Mouse (Mus musculus): Measurements from ENCODE around the gene Gcnt7. TPM values are rescaled to one million over a fixed set of nuclear protein-coding genes. Genes with fewer than 3 reads are reported as not detected.

Gene Gcnt7
- 0.66 and 0.97 TPM in 2 replicates for polyA plus RNA-seq (2014; fragmentation: Nextera tagmentation; extraction: Ambion mirVana)

DNA sequence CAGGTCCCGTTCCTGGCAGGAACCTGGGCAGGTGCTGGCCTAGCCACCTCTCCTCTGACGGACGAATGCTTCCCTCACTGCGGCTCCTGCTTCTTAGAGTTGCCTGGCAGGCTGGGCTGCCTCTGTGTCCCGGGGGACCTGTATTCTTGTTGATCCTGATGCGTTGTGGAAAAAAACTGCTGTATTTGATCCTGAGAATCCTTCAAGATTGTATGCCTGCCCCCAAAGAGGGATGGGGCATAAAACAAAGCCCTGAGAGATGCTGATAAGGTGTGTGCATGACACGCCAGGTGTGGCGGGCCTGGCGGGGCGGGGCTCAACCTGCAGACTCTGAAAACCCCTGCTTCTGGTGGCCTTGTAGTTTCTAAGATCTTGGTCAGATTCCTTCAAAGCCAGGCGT lies at the start of gene Gcnt7:
TSS of gene Gcnt7 (minus strand) at position 101 of the 400 bp plus-strand sequence.
- H3K9ac ChIP-seq (ENCODE audit: low read length), result no peak within 1 kb of the TSS
- no peaks in the 10 kb centered on the region for H3K4me1 ChIP-seq (ENCODE audit: control insufficient read depth, insufficient read depth, low read length)
- H3K36me3 ChIP-seq (ENCODE audit: control insufficient read depth, insufficient read depth, low read length), result no peaks in the 10 kb centered on the region; the same call in 1 of the 2 replicates
- no peak within 1 kb of the TSS for H3K4me3 ChIP-seq (ENCODE audit: low read depth, low read length)
- DNase-seq (ENCODE audit: low spot score) (no peak), ATAC-seq (ENCODE audit: insufficient read depth, low FRiP score, low TSS enrichment) (no peak)
- H3K9me3 ChIP-seq (ENCODE audit: control insufficient read depth, low read length), result no peaks in the 10 kb centered on the region
- H3K4me2 ChIP-seq (ENCODE audit: low read depth), result no peak within 1 kb of the TSS
- no peaks in the 10 kb centered on the region for H3K27me3 ChIP-seq (ENCODE audit: control insufficient read depth, insufficient read depth, low read length)
- 90% methylated on average over 11 of the region's 11 CpGs for WGBS
- no peak within 1 kb of the TSS for H3K27ac ChIP-seq (ENCODE audit: low read depth, low read length)

DNA sequence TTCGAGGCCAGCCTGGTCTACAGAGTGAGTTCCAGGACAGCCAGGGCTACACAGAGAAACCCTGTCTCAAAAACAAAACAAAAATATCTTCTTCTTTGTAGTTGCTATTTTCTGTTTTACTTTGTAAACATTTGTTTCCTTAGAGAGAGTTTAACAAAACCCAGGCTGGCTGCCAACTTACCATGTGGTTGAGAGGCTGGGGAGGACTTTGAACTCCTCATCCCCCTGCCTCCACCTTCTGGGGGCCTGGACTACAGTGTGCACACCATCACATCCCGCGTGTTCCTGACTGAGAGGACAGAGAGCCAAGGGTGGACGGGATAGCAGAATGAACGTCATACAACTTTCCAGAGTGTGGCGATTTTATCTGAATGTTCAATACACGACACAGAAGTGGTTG lies 47.7 kb upstream of the Gcnt7 start:
- ATAC-seq (ENCODE audit: insufficient read depth, low FRiP score, low TSS enrichment) (no peak), DNase-seq (ENCODE audit: low spot score) (no peak)
- Histone ChIP-seq H3K4me3 (ENCODE audit: low read depth, low read length) (no peak overlapping the region), H3K9ac (ENCODE audit: low read length) (no peak overlapping the region), H3K9me3 (ENCODE audit: control insufficient read depth, low read length) (no peaks in the 10 kb centered on the region), H3K27ac (ENCODE audit: low read depth, low read length) (no peak overlapping the region), H3K4me1 (ENCODE audit: control insufficient read depth, insufficient read depth, low read length) (no peaks in the 10 kb centered on the region), H3K27me3 (ENCODE audit: control insufficient read depth, insufficient read depth, low read length) (no peaks in the 10 kb centered on the region), H3K4me2 (ENCODE audit: low read depth) (no peak overlapping the region), H3K36me3 (ENCODE audit: control insufficient read depth, insufficient read depth, low read length) (no peaks in the 10 kb centered on the region)
- 90% methylated on average over 7 of the region's 7 CpGs for WGBS

DNA sequence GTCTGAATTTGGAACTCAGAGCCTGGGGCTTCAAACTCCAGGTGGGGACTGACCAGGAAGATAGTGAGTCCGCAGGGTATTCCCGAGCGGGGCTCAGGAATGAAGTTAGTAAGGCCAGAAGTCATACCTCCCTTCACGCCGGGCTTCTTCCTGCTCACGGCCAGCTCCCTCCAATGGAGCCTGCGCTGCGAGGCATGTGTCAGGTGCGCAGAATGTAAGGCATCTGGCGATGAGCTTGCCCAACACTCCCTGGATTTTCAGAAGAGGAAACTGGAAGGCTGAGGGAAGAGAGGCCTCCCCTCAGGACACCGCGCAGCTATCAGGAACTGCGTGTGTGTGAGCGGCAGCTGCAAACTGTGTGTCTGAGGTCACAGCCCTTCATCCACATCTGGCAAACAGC lies 43.8 kb upstream of the Gcnt7 start:
- H3K9me3 ChIP-seq (ENCODE audit: control insufficient read depth, low read length), result no peaks in the 10 kb centered on the region
- H3K36me3 ChIP-seq (ENCODE audit: control insufficient read depth, insufficient read depth, low read length), result no peaks in the 10 kb centered on the region
- no peak overlapping the region for H3K4me3 ChIP-seq (ENCODE audit: low read depth, low read length)
- ATAC-seq (ENCODE audit: insufficient read depth, low FRiP score, low TSS enrichment), result no peak
- DNase-seq (ENCODE audit: low spot score), result no peak
- no peak overlapping the region for H3K4me2 ChIP-seq (ENCODE audit: low read depth)
- no peaks in the 10 kb centered on the region for H3K4me1 ChIP-seq (ENCODE audit: control insufficient read depth, insufficient read depth, low read length)
- H3K27ac ChIP-seq (ENCODE audit: low read depth, low read length), result no peak overlapping the region
- no peak overlapping the region for H3K9ac ChIP-seq (ENCODE audit: low read length)
- no peaks in the 10 kb centered on the region for H3K27me3 ChIP-seq (ENCODE audit: control insufficient read depth, insufficient read depth, low read length)
- 63% methylated on average over 14 of the region's 14 CpGs for WGBS

DNA sequence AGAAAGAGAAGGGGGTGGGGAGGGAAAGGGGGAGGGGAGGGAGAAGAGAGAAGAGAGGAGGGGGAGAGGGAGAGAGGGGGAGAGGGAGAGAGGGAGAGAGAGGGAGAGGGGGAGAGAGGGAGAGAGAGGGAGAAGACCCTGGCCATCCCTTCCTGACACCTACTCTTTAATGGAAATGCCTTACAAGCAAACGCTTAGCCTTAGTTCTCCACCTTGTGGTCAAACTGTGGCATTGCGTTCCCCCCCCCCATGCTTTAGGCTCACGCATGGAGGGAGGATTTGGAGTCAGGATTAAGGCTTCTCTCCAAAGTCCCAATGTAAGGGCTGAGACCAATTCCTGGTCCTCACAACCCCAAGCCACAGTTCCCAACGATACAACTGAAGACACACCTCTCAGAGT lies 42.9 kb upstream of the Gcnt7 start:
- Histone ChIP-seq H3K4me1 (ENCODE audit: control insufficient read depth, insufficient read depth, low read length) (no peaks in the 10 kb centered on the region), H3K9me3 (ENCODE audit: control insufficient read depth, low read length) (no peaks in the 10 kb centered on the region), H3K4me3 (ENCODE audit: low read depth, low read length) (no peak overlapping the region), H3K9ac (ENCODE audit: low read length) (no peak overlapping the region), H3K27ac (ENCODE audit: low read depth, low read length) (no peak overlapping the region), H3K4me2 (ENCODE audit: low read depth) (no peak overlapping the region), H3K36me3 (ENCODE audit: control insufficient read depth, insufficient read depth, low read length) (no peaks in the 10 kb centered on the region), H3K27me3 (ENCODE audit: control insufficient read depth, insufficient read depth, low read length) (no peaks in the 10 kb centered on the region)
- 10% methylated on average over 4 of the region's 4 CpGs for WGBS
- ATAC-seq (ENCODE audit: insufficient read depth, low FRiP score, low TSS enrichment), result no peak
- peak; percentile 68 for DNase-seq (ENCODE audit: low spot score)

GRCm38 (mm10) chr2:172500752-172501316 lies 42.4 kb upstream of the Gcnt7 start:
- Histone ChIP-seq H3K4me2 (ENCODE audit: low read depth) (no peak overlapping the region), H3K4me3 (ENCODE audit: low read depth, low read length) (no peak overlapping the region), H3K36me3 (ENCODE audit: control insufficient read depth, insufficient read depth, low read length) (no peaks in the 10 kb centered on the region), H3K27me3 (ENCODE audit: control insufficient read depth, insufficient read depth, low read length) (no peaks in the 10 kb centered on the region), H3K9ac (ENCODE audit: low read length) (no peak overlapping the region), H3K27ac (ENCODE audit: low read depth, low read length) (no peak overlapping the region), H3K4me1 (ENCODE audit: control insufficient read depth, insufficient read depth, low read length) (no peaks in the 10 kb centered on the region), H3K9me3 (ENCODE audit: control insufficient read depth, low read length) (no peaks in the 10 kb centered on the region)
- DNase-seq (ENCODE audit: low spot score), result no peak
- 59% methylated on average over 7 of the region's 7 CpGs for WGBS
- no peak for ATAC-seq (ENCODE audit: insufficient read depth, low FRiP score, low TSS enrichment)

DNA sequence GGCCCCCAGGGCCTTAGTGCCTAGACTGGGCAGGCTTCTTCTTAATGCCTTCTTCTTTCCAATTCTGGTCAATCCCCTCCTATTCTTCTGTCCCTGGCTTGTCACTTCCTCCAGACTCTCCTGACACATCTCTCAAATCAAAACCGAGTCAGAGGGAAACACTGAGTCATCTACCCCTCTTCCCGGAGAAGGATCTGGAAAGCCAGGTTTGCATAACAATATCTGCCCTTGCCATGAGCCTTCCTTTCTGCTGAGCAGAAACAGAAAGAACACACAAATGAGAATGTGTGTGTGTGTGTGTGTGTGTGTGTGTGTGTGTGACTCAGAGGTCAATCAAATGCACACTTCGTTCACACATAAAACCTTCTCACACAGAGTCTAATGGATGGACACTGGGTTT lies 40.4 kb upstream of the Gcnt7 start:
- no peak for DNase-seq (ENCODE audit: low spot score)
- WGBS, result 61% methylated on average over 3 of the region's 3 CpGs
- no peak overlapping the region for H3K4me2 ChIP-seq (ENCODE audit: low read depth)
- H3K27me3 ChIP-seq (ENCODE audit: control insufficient read depth, insufficient read depth, low read length), result no peaks in the 10 kb centered on the region
- no peak for ATAC-seq (ENCODE audit: insufficient read depth, low FRiP score, low TSS enrichment)
- H3K27ac ChIP-seq (ENCODE audit: low read depth, low read length), result no peak overlapping the region
- H3K9ac ChIP-seq (ENCODE audit: low read length), result no peak overlapping the region
- no peaks in the 10 kb centered on the region for H3K4me1 ChIP-seq (ENCODE audit: control insufficient read depth, insufficient read depth, low read length)
- H3K4me3 ChIP-seq (ENCODE audit: low read depth, low read length), result no peak overlapping the region
- no peaks in the 10 kb centered on the region for H3K9me3 ChIP-seq (ENCODE audit: control insufficient read depth, low read length)
- H3K36me3 ChIP-seq (ENCODE audit: control insufficient read depth, insufficient read depth, low read length), result no peaks in the 10 kb centered on the region

- 73% methylated on average over 8 of the region's 8 CpGs for whole genome bisulfite sequencing
- no peaks in the 10 kb centered on the region for H3K36me3 ChIP-seq (ENCODE audit: control insufficient read depth, insufficient read depth, low read length)
- no peaks in the 10 kb centered on the region for H3K4me1 ChIP-seq (ENCODE audit: control insufficient read depth, insufficient read depth, low read length)
- no peak for ATAC-seq (ENCODE audit: insufficient read depth, low FRiP score, low TSS enrichment)
- H3K9ac ChIP-seq (ENCODE audit: low read length), result no peak overlapping the region
- H3K4me2 ChIP-seq (ENCODE audit: low read depth), result no peak overlapping the region
- H3K27me3 ChIP-seq (ENCODE audit: control insufficient read depth, insufficient read depth, low read length), result no peaks in the 10 kb centered on the region
- no peaks in the 10 kb centered on the region for H3K9me3 ChIP-seq (ENCODE audit: control insufficient read depth, low read length)
- no peak overlapping the region for H3K4me3 ChIP-seq (ENCODE audit: low read depth, low read length)
- DNase-seq (ENCODE audit: low spot score), result no peak
- no peak overlapping the region for H3K27ac ChIP-seq (ENCODE audit: low read depth, low read length)
These were observed 38.4 kb upstream of the Gcnt7 start for GRCm38 (mm10) chr2:172496736-172497345.

GRCm38 (mm10) chr2:172484696-172485370 lies 26.4 kb upstream of the Gcnt7 start:
- Histone ChIP-seq H3K27ac (ENCODE audit: low read depth, low read length) (no peak overlapping the region), H3K4me2 (ENCODE audit: low read depth) (no peak overlapping the region), H3K27me3 (ENCODE audit: control insufficient read depth, insufficient read depth, low read length) (no peaks in the 10 kb centered on the region), H3K9ac (ENCODE audit: low read length) (no peak overlapping the region), H3K36me3 (ENCODE audit: control insufficient read depth, insufficient read depth, low read length) (no peaks in the 10 kb centered on the region), H3K9me3 (ENCODE audit: control insufficient read depth, low read length) (no peaks in the 10 kb centered on the region), H3K4me1 (ENCODE audit: control insufficient read depth, insufficient read depth, low read length) (no peaks in the 10 kb centered on the region), H3K4me3 (ENCODE audit: low read depth, low read length) (no peak overlapping the region)
- ATAC-seq (ENCODE audit: insufficient read depth, low FRiP score, low TSS enrichment) (no peak), DNase-seq (ENCODE audit: low spot score) (no peak)
- 41% methylated on average over 12 of the region's 12 CpGs for WGBS

Data from neural tube, embryonic 11.5 days (tissue).